Mouse (Mus musculus) gonadal fat pad, adult 2 months (tissue): ENCODE results near the gene Gm43518. TPM values are rescaled to one million over a fixed set of nuclear protein-coding genes. Genes with fewer than 3 reads are reported as not detected.

Experiments
- DNase-seq: peaks from one replicate; pipeline ENCODE4 v3.0.0-alpha.2; 2012; ENCODE audit warnings: low read depth
- polyA plus RNA-seq: library from polyadenylated mRNA; depleted of rRNA; stranded (reverse); fragments of >200 nt; gene quantifications from 2 replicates; pipeline ENCODE4 v1.2.3, GENCODE M21; 2012; rRNA removed

Gene Gm43518
- polyA plus RNA-seq, 1 experiment, result 2.1 TPM

GRCm38 (mm10) chr5:123979221-123979979 is 52.2 kb downstream of the Gm43518 start:
- no peak for DNase-seq

GRCm38 (mm10) chr5:123979980-123980369 is 52.8 kb downstream of the Gm43518 start:
- DNase-seq, result no peak

GRCm38 (mm10) chr5:123980521-123981249 is 53.5 kb downstream of the Gm43518 start:
- DNase-seq, result peak; percentile 76

GRCm38 (mm10) chr5:123981250-123981554 is 54.0 kb downstream of the Gm43518 start:
- DNase-seq, result no peak

- DNase-seq, result no peak
These were observed 55.6 kb downstream of the Gm43518 start for GRCm38 (mm10) chr5:123982838-123983237.

GRCm38 (mm10) chr5:123985434-123985833 is 58.2 kb downstream of the Gm43518 start:
- DNase-seq, result no peak

- no peak for DNase-seq
These were observed 59.7 kb downstream of the Gm43518 start for GRCm38 (mm10) chr5:123986925-123987324.

- DNase-seq, result no peak
These were observed 60.3 kb downstream of the Gm43518 start for GRCm38 (mm10) chr5:123987511-123987910.

Other genes with a start within 250 kb of the Gm43518 start
- 20.2 and 23.4 TPM in 2 replicates for gene Clip1, start 242.8 kb upstream of the Gm43518 start, polyA plus RNA-seq
- gene Zcchc8, start 206.3 kb upstream of the Gm43518 start, polyA plus RNA-seq, result 17.4 and 19.4 TPM in 2 replicates
- gene Rsrc2, start 178.0 kb upstream of the Gm43518 start, polyA plus RNA-seq, result 11.9 and 13.3 TPM in 2 replicates
- 0.80 and 1.7 TPM in 2 replicates for gene Kntc1, start 177.7 kb upstream of the Gm43518 start, polyA plus RNA-seq
- gene Hcar2, start 61.9 kb upstream of the Gm43518 start, polyA plus RNA-seq, result 7.6 and 8.5 TPM in 2 replicates
- gene Hcar1, start 47.4 kb upstream of the Gm43518 start, polyA plus RNA-seq, result 20.6 and 23.5 TPM in 2 replicates
- 9.0 and 14.4 TPM in 2 replicates for gene Denr, start 20.2 kb upstream of the Gm43518 start, polyA plus RNA-seq
- 6.1 and 8.7 TPM in 2 replicates for gene Ccdc62, start 3.3 kb downstream of the Gm43518 start, polyA plus RNA-seq
- 46.6 and 59.4 TPM in 2 replicates for gene Hip1r, start 46.2 kb downstream of the Gm43518 start, polyA plus RNA-seq
- gene Vps37b, start 104.9 kb downstream of the Gm43518 start, polyA plus RNA-seq, result 45.2 and 54.3 TPM in 2 replicates
- gene Abcb9, start 168.4 kb downstream of the Gm43518 start, polyA plus RNA-seq, result 33.5 and 39.3 TPM in 2 replicates
- gene Ogfod2, start 184.9 kb downstream of the Gm43518 start, polyA plus RNA-seq, result 56.9 and 71.1 TPM in 2 replicates
- 34.4 and 36.2 TPM in 2 replicates for gene Arl6ip4, start 188.7 kb downstream of the Gm43518 start, polyA plus RNA-seq